In the genomic region with DNA sequence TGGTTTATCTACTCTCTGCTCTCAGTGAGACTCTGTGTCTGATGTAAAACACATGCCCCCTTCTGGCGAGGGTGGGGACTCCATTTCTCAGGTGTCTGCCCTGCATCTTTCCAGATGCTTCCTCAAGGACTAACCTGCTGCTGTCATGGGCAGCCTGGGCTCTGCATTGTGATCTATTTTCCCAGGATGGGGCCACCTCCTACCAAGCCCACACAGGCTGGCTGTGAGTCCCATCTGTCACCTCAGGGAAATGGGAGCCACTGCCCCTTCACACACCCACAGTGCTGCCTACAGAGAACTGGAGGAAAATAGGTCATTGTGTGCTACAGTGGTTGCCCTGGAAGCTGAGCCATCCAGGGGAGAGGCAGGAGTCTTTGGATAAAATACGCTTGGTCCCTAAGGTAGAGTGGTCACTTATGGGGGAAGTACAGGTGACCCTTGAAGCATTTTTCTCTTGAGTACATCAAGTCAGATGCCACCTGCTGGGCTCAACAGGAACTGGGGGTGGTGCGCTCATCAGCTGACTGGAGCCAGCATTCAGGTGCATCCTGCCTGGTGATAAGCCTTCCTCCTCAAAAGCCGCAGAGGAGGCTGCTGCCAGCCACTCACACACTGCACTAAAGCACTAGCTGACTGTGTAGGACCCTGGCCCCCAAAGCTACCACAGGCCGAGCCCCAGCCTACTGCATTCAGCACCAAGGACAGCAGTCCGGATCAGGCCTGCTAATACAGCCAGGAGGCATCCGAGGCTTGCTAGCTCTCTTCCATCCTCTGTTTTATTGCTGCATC, we compare ENCODE assay signal across 8 mouse cellular contexts. TPM values are rescaled to one million over a fixed set of nuclear protein-coding genes. Genes with fewer than 3 reads are reported as not detected.
DNase-seq lines count a peak whose midpoint lies in the region; ATAC-seq lines count a peak whose summit lies in the region.

No protein-coding gene starts in this region.

- H3K9ac ChIP-seq in liver, embryonic 12.5 days = no peak overlapping the region

- no peaks in the 10 kb centered on the region for H3K36me3 ChIP-seq in liver, embryonic 12.5 days
- H3K36me3 ChIP-seq in limb, embryonic 10.5 days = no peaks in the 10 kb centered on the region

- 26% methylated on average over 7 of the region's 7 CpGs for WGBS in liver, embryonic 12.5 days (ENCODE audit: insufficient replicate concordance)
- 30% methylated on average over 7 of the region's 7 CpGs for WGBS in limb, embryonic 10.5 days

- H3K27ac ChIP-seq in liver, embryonic 12.5 days = no peak overlapping the region
- H3K27ac ChIP-seq in limb, embryonic 10.5 days = no peak overlapping the region

- no peak for ATAC-seq in liver, embryonic 12.5 days

- no peaks in the 10 kb centered on the region for H3K4me1 ChIP-seq in liver, embryonic 12.5 days
- no peaks in the 10 kb centered on the region for H3K4me1 ChIP-seq in limb, embryonic 10.5 days

- DNase-seq in adrenal gland, postnatal 14 days = peak; percentile 72
- DNase-seq in adrenal gland, adult 2 months = no peak
- peak; percentile 36 for DNase-seq in liver
- peak; percentile 59 for DNase-seq in embryo, embryonic 11.5 days (ENCODE audit: low read depth, low spot score)
- DNase-seq in limb, embryonic 10.5 days (ENCODE audit: low spot score) = peak; percentile 79
- peak; percentile 68 for DNase-seq in right cerebral cortex, adult 18-20 months
- DNase-seq in natural killer cell, adult 2 months (ENCODE audit: low spot score in 2 of 2) = no peak

- H3K9me3 ChIP-seq in liver, embryonic 12.5 days (replicated peaks) = no peaks in the 10 kb centered on the region
- no peaks in the 10 kb centered on the region for H3K9me3 ChIP-seq in limb, embryonic 10.5 days (replicated peaks)

- no peak overlapping the region for H3K4me2 ChIP-seq in liver, embryonic 12.5 days

- peaks cover 3% of the 10 kb centered on the region; the same call in 1 of the 2 replicates for H3K27me3 ChIP-seq in liver, embryonic 12.5 days (replicated peaks)
- 0 out of 2 replicates have a peak, but pooled peaks cover 3% of the 10 kb centered on the region for H3K27me3 ChIP-seq in limb, embryonic 10.5 days (ENCODE audit: low read depth, poor library complexity, severe bottlenecking)

- no peak overlapping the region for H3K4me3 ChIP-seq in liver, embryonic 12.5 days
- no peak overlapping the region for H3K4me3 ChIP-seq in limb, embryonic 10.5 days

RNA-seq across cellular contexts. Expression of a gene that starts 23.5 kb away (rescaled TPM):
- 3.0 and 4.0 TPM in 2 replicates for total RNA-seq in adrenal gland, postnatal 14 days (2021)
- total RNA-seq in adrenal gland, adult 2 months (2021) = 1 to 10 TPM; 3.1 to 3.8 TPM
- polyA plus RNA-seq in adrenal gland, adult 2 months (2012; rRNA removed) = 2.1 and 2.5 TPM in 2 replicates
- polyA plus RNA-seq in liver, embryonic 12.5 days (2016; fragmentation: Nextera tagmentation; extraction: Ambion mirVana) = 0.23 and 0.33 TPM in 2 replicates
- 0.43 and 0.64 TPM in 2 replicates for polyA plus RNA-seq in limb, embryonic 10.5 days (2016; fragmentation: Nextera tagmentation; extraction: Ambion mirVana)

RNA-seq across cellular contexts. Expression of a gene that starts 54.7 kb away (rescaled TPM):
- 47.8 and 52.5 TPM in 2 replicates for total RNA-seq in adrenal gland, postnatal 14 days (2021)
- total RNA-seq in adrenal gland, adult 2 months (2021) = 10 to 100 TPM; 58.2 to 61.5 TPM
- 51.2 and 81.5 TPM in 2 replicates for polyA plus RNA-seq in adrenal gland, adult 2 months (2012; rRNA removed)
- 30.9 and 31.0 TPM in 2 replicates for polyA plus RNA-seq in liver, embryonic 12.5 days (2016; fragmentation: Nextera tagmentation; extraction: Ambion mirVana)
- polyA plus RNA-seq in limb, embryonic 10.5 days (2016; fragmentation: Nextera tagmentation; extraction: Ambion mirVana) = 41.1 and 45.7 TPM in 2 replicates

Comparison
In these comparisons a context has a peak if more than half of its experiments do, and no peak if none do; other contexts are left out.
1. DNase-seq: peak in adrenal gland, postnatal 14 days (single experiment), liver (single experiment), embryo, embryonic 11.5 days (single experiment), limb, embryonic 10.5 days (single experiment) and right cerebral cortex, adult 18-20 months (single experiment); none in adrenal gland, adult 2 months (single experiment) and natural killer cell, adult 2 months (0 of 2).